Mouse (Mus musculus) midbrain, postnatal 0 days (tissue): ENCODE results near the gene Tspo2. TPM values are rescaled to one million over a fixed set of nuclear protein-coding genes. Genes with fewer than 3 reads are reported as not detected.
A peak's percentile ranks its signal among the peaks of the same experiment; 100 is the strongest.

ENCODE experiments used
- ATAC-seq: fragments of 200-750 bp; cut with Nextera tagmentation; 2 replicates; pipeline ENCODE4 v1.8.0; 2017; ENCODE audit warnings: moderate number of reproducible peaks, mild to moderate bottlenecking, moderate TSS enrichment, moderate library complexity; ENCODE audit not compliant: low FRiP score
- DNase-seq: peaks from one replicate; pipeline ENCODE4 v3.0.0-alpha.2; 2015; ENCODE audit warnings: low spot score
- H3K27ac ChIP-seq: fragments of 300-500 bp; sonication (generic); 2 replicates; pipeline ENCODE4 v1.5.1; 2014; ENCODE audit warnings: low read depth, mild to moderate bottlenecking, low read length, mixed read lengths
- H3K27me3 ChIP-seq: fragments of 300-500 bp; sonication (generic); 2 replicates; pipeline ENCODE4 v1.6.1; 2014; ENCODE audit warnings: low read length, control low read depth, mixed read lengths; ENCODE audit not compliant: insufficient read depth
- H3K36me3 ChIP-seq: fragments of 300-500 bp; sonication (generic); 2 replicates; pipeline ENCODE4 v1.6.1; 2014; ENCODE audit warnings: low read length, control low read depth, mixed read lengths; ENCODE audit not compliant: insufficient read depth
- H3K4me1 ChIP-seq: fragments of 300-500 bp; sonication (generic); 2 replicates; pipeline ENCODE4 v1.6.1; 2014; ENCODE audit warnings: mild to moderate bottlenecking, control low read depth, antibody characterized with exemption, low read length, mixed read lengths; ENCODE audit not compliant: insufficient read depth
- H3K4me2 ChIP-seq: fragments of 300-500 bp; sonication (generic); 2 replicates; pipeline ENCODE4 v1.6.1; 2014; ENCODE audit warnings: low read depth, mild to moderate bottlenecking, low read length, mixed read lengths; ENCODE audit not compliant: poor library complexity, severe bottlenecking
- H3K4me3 ChIP-seq: fragments of 300-500 bp; sonication (generic); 2 replicates; pipeline ENCODE4 v1.5.1; 2014; ENCODE audit warnings: low read depth, mild to moderate bottlenecking, low read length, moderate library complexity
- H3K9ac ChIP-seq: fragments of 300-500 bp; sonication (generic); replicated peaks from 2 replicates; pipeline ENCODE4 v1.6.1; 2014; ENCODE audit warnings: mild to moderate bottlenecking, low read length, moderate library complexity, mixed read lengths; ENCODE audit not compliant: poor library complexity, severe bottlenecking
- H3K9me3 ChIP-seq: fragments of 300-500 bp; sonication (generic); 2 replicates; pipeline ENCODE4 v1.6.1; 2016; ENCODE audit warnings: low read length, control low read depth
- CTCF ChIP-seq: IDR thresholded peaks from 2 replicates; pipeline ENCODE4 v1.5.1; 2016; ENCODE audit warnings: antibody characterized with exemption, mild to moderate bottlenecking
- WGBS: fragments of 180-500 bp; shearing (Covaris S2); extraction: QIAGEN DNeasy Blood & Tissue Kit; methylation state at CpG from one replicate; pipeline ENCODE4 v1.1.7; 2014; 5-methylcytosine and 5-hydroxymethylcytosine counted together
- polyA plus RNA-seq: library from polyadenylated mRNA; unstranded; fragments of >200 nt; fragmentation: Nextera tagmentation; extraction: Ambion mirVana; gene quantifications from 2 replicates; pipeline ENCODE4 v1.2.1, GENCODE M21; 2015
- total RNA-seq: library from RNA; depleted of rRNA; stranded (reverse); fragments of >200 nt; gene quantifications from 2 replicates; pipeline ENCODE4 v1.2.3, GENCODE M21; 2014

Tspo2 gene
- total and polyA plus RNA-seq, 2 experiments from 2014 or later = 0.22 to 0.74 TPM

- no peak overlapping the region for H3K27ac ChIP-seq
- H3K36me3 ChIP-seq = no peaks in the 10 kb centered on the region
- no peak for ATAC-seq
- TF ChIP-seq CTCF = no peak
- no peak overlapping the region for H3K4me2 ChIP-seq
- DNase-seq = no peak
- H3K9ac ChIP-seq = no peak overlapping the region
- 74% methylated on average over 8 of the region's 8 CpGs for WGBS
- H3K4me3 ChIP-seq = no peak overlapping the region
- H3K4me1 ChIP-seq = no peaks in the 10 kb centered on the region
- H3K27me3 ChIP-seq = no peaks in the 10 kb centered on the region
- no peaks in the 10 kb centered on the region for H3K9me3 ChIP-seq
Measured at GRCm38 (mm10) chr17:48447675-48448074, 3.6 kb downstream of the Tspo2 start.

- WGBS = 72% methylated on average over 16 of the region's 16 CpGs
- Histone ChIP-seq H3K9me3 (no peaks in the 10 kb centered on the region), H3K4me2 (no peak overlapping the region), H3K36me3 (no peaks in the 10 kb centered on the region), H3K4me3 (no peak overlapping the region), H3K9ac (no peak overlapping the region), H3K27ac (no peak overlapping the region), H3K4me1 (no peaks in the 10 kb centered on the region), H3K27me3 (no peaks in the 10 kb centered on the region)
- ATAC-seq (no peak), DNase-seq (no peak)
- TF ChIP-seq CTCF = no peak
Measured at GRCm38 (mm10) chr17:48443542-48444145, 7.7 kb downstream of the Tspo2 start.

- DNase-seq = peak; percentile 44
- no peak overlapping the region for H3K4me3 ChIP-seq
- no peak overlapping the region for H3K4me2 ChIP-seq
- ATAC-seq = no peak
- no peaks in the 10 kb centered on the region for H3K36me3 ChIP-seq
- no peaks in the 10 kb centered on the region for H3K9me3 ChIP-seq
- H3K9ac ChIP-seq = no peak overlapping the region
- no peaks in the 10 kb centered on the region for H3K4me1 ChIP-seq
- H3K27me3 ChIP-seq = no peaks in the 10 kb centered on the region
- no peak overlapping the region for H3K27ac ChIP-seq
- WGBS = 67% methylated on average over 7 of the region's 7 CpGs
- peak; percentile 41 for TF ChIP-seq CTCF
Measured at GRCm38 (mm10) chr17:48442745-48443457, 8.4 kb downstream of the Tspo2 start.

GRCm38 (mm10) chr17:48437421-48437911 lies 13.9 kb downstream of the Tspo2 start:
- Histone ChIP-seq H3K27ac (0 out of 2 replicates have a peak overlapping the region, but pooled peaks have one; percentile 32), H3K9me3 (no peaks in the 10 kb centered on the region), H3K4me1 (no peaks in the 10 kb centered on the region), H3K27me3 (no peaks in the 10 kb centered on the region), H3K9ac (no peak overlapping the region), H3K36me3 (no peaks in the 10 kb centered on the region), H3K4me3 (no peak overlapping the region), H3K4me2 (no peak overlapping the region)
- ATAC-seq (peak; percentile 33; the same call in 1 of the 2 replicates), DNase-seq (no peak)
- peak; percentile 12; the same call in 1 of the 2 replicates for TF ChIP-seq CTCF
- 45% methylated on average over 7 of the region's 7 CpGs for WGBS

- Histone ChIP-seq H3K4me2 (no peak overlapping the region), H3K27ac (no peak overlapping the region), H3K27me3 (no peaks in the 10 kb centered on the region), H3K4me1 (no peaks in the 10 kb centered on the region), H3K4me3 (no peak overlapping the region), H3K9me3 (no peaks in the 10 kb centered on the region), H3K9ac (no peak overlapping the region), H3K36me3 (no peaks in the 10 kb centered on the region)
- ATAC-seq (no peak), DNase-seq (no peak)
- WGBS = 92% methylated on average over 1 of the region's 1 CpGs
- no peak for TF ChIP-seq CTCF
Measured at GRCm38 (mm10) chr17:48436487-48436886, 14.8 kb downstream of the Tspo2 start.

- Histone ChIP-seq H3K27me3 (no peaks in the 10 kb centered on the region), H3K4me1 (no peaks in the 10 kb centered on the region), H3K9ac (no peak overlapping the region), H3K4me2 (no peak overlapping the region), H3K4me3 (no peak overlapping the region), H3K9me3 (no peaks in the 10 kb centered on the region), H3K27ac (no peak overlapping the region), H3K36me3 (no peaks in the 10 kb centered on the region)
- TF ChIP-seq CTCF = no peak
- 80% methylated on average over 5 of the region's 5 CpGs for WGBS
- ATAC-seq (no peak), DNase-seq (no peak)
Measured at GRCm38 (mm10) chr17:48434479-48434878, 16.8 kb downstream of the Tspo2 start.
